Mouse (Mus musculus) hindbrain, embryonic 11.5 days (tissue): Measurements from ENCODE around the gene Hrk. TPM values are rescaled to one million over a fixed set of nuclear protein-coding genes. Genes with fewer than 3 reads are reported as not detected.

Experiments
- ATAC-seq: fragments of 200-750 bp; cut with Nextera tagmentation; 2 replicates; pipeline ENCODE4 v1.8.0; 2017; ENCODE audit warnings: mild to moderate bottlenecking, moderate TSS enrichment, moderate library complexity; ENCODE audit not compliant: low FRiP score
- DNase-seq: peaks from one replicate; pipeline ENCODE4 v3.0.0-alpha.2; 2015; ENCODE audit warnings: low spot score
- H3K27ac ChIP-seq: fragments of 300-500 bp; sonication (generic); 2 replicates; pipeline ENCODE4 v1.5.1; 2014; ENCODE audit warnings: mild to moderate bottlenecking, low read depth, low read length
- H3K27me3 ChIP-seq: fragments of 300-500 bp; sonication (generic); 2 replicates; pipeline ENCODE4 v1.6.1; 2014; ENCODE audit warnings: mild to moderate bottlenecking, low read length, moderate library complexity, mixed read lengths; ENCODE audit not compliant: control insufficient read depth, insufficient read depth
- H3K36me3 ChIP-seq: fragments of 300-500 bp; sonication (generic); 2 replicates; pipeline ENCODE4 v1.6.1; 2014; ENCODE audit warnings: mild to moderate bottlenecking, low read length, moderate library complexity, mixed read lengths; ENCODE audit not compliant: control insufficient read depth, insufficient read depth
- H3K4me1 ChIP-seq: fragments of 300-500 bp; sonication (generic); replicated peaks from 2 replicates; pipeline ENCODE4 v1.6.1; 2014; ENCODE audit warnings: low read length, mixed read lengths; ENCODE audit not compliant: control insufficient read depth, insufficient read depth
- H3K4me2 ChIP-seq: fragments of 300-500 bp; sonication (generic); replicated peaks from 2 replicates; pipeline ENCODE4 v1.6.1; 2014; ENCODE audit warnings: mild to moderate bottlenecking, low read depth, low read length
- H3K4me3 ChIP-seq: fragments of 300-500 bp; sonication (generic); 2 replicates; pipeline ENCODE4 v1.5.1; 2014; ENCODE audit warnings: low read depth, low read length
- H3K9ac ChIP-seq: fragments of 300-500 bp; sonication (generic); 2 replicates; pipeline ENCODE4 v1.6.1; 2014; ENCODE audit warnings: low read depth, low read length
- H3K9me3 ChIP-seq: fragments of 300-500 bp; sonication (generic); 2 replicates; pipeline ENCODE4 v1.6.1; 2016; ENCODE audit warnings: low read length; ENCODE audit not compliant: control insufficient read depth
- WGBS: fragments of 180-500 bp; shearing (Covaris S2); extraction: QIAGEN DNeasy Blood & Tissue Kit; methylation state at CpG from one replicate; pipeline ENCODE4 v1.1.7; 2014; 5-methylcytosine and 5-hydroxymethylcytosine counted together
- polyA plus RNA-seq: library from polyadenylated mRNA; unstranded; fragments of >200 nt; fragmentation: Nextera tagmentation; extraction: Ambion mirVana; gene quantifications from 2 replicates; pipeline ENCODE4 v1.2.1, GENCODE M21; 2014

Hrk gene
- polyA plus RNA-seq, 1 experiment from 2014 or later = 0.90 TPM

- Histone ChIP-seq H3K9me3 (no peaks in the 10 kb centered on the region), H3K4me1 (no peaks in the 10 kb centered on the region), H3K36me3 (no peaks in the 10 kb centered on the region), H3K4me3 (no peak overlapping the region), H3K9ac (no peak overlapping the region), H3K4me2 (no peak overlapping the region), H3K27ac (no peak overlapping the region), H3K27me3 (no peaks in the 10 kb centered on the region)
- ATAC-seq = no peak
- 83% methylated on average over 3 of the region's 3 CpGs for WGBS
- DNase-seq = no peak
Observed at GRCm38 (mm10) chr5:118149711-118150110, 14.7 kb upstream of the Hrk start.

GRCm38 (mm10) chr5:118154839-118155564 is 9.4 kb upstream of the Hrk start, which contains the start of gene Fbxw8:
TSS of gene Fbxw8 (minus strand) at chr5:118155464.
- no peaks in the 10 kb centered on the region for H3K9me3 ChIP-seq
- H3K27me3 ChIP-seq = 0 out of 2 replicates have a peak, but pooled peaks cover 2% of the 10 kb centered on the region
- H3K4me2 ChIP-seq = peak within 1 kb of the TSS; percentile 86
- peak within 1 kb of the TSS; percentile 93 for H3K9ac ChIP-seq
- peak within 1 kb of the TSS; percentile 94 for H3K4me3 ChIP-seq
- under 1% methylated on average over 59 of the region's 67 CpGs for WGBS
- H3K36me3 ChIP-seq = no peaks in the 10 kb centered on the region
- DNase-seq (peak; percentile 95), ATAC-seq (peak; percentile 89)
- H3K27ac ChIP-seq = peak within 1 kb of the TSS; percentile 60; the same call in 1 of the 2 replicates
- no peaks in the 10 kb centered on the region for H3K4me1 ChIP-seq

- no peak for DNase-seq
- Histone ChIP-seq H3K4me2 (peak overlapping the region; percentile 86), H3K9ac (no peak overlapping the region; the same call in 1 of the 2 replicates), H3K27ac (no peak overlapping the region), H3K36me3 (no peaks in the 10 kb centered on the region), H3K9me3 (no peaks in the 10 kb centered on the region), H3K27me3 (0 out of 2 replicates have a peak, but pooled peaks cover 2% of the 10 kb centered on the region), H3K4me1 (no peaks in the 10 kb centered on the region), H3K4me3 (peak overlapping the region; percentile 94)
- WGBS = 18% methylated on average over 8 of the region's 9 CpGs
- no peak; the same call in 1 of the 2 replicates for ATAC-seq
Observed at GRCm38 (mm10) chr5:118155565-118155947, 8.9 kb upstream of the Hrk start.

- DNase-seq (no peak), ATAC-seq (no peak)
- WGBS = 59% methylated on average over 4 of the region's 4 CpGs
- no peaks in the 10 kb centered on the region for H3K4me1 ChIP-seq
- H3K4me2 ChIP-seq = no peak overlapping the region
- H3K36me3 ChIP-seq = no peaks in the 10 kb centered on the region
- no peak overlapping the region for H3K4me3 ChIP-seq
- H3K9me3 ChIP-seq = no peaks in the 10 kb centered on the region
- peaks cover 4% of the 10 kb centered on the region; the same call in 1 of the 2 replicates for H3K27me3 ChIP-seq
- H3K27ac ChIP-seq = no peak overlapping the region
- no peak overlapping the region for H3K9ac ChIP-seq
Observed at GRCm38 (mm10) chr5:118156976-118157375, 7.5 kb upstream of the Hrk start.

GRCm38 (mm10) chr5:118160691-118161090 is 3.8 kb upstream of the Hrk start:
- DNase-seq (no peak), ATAC-seq (no peak)
- Histone ChIP-seq H3K9ac (no peak overlapping the region), H3K27ac (no peak overlapping the region), H3K4me3 (no peak overlapping the region), H3K4me2 (no peak overlapping the region), H3K4me1 (no peaks in the 10 kb centered on the region), H3K27me3 (peaks cover 4% of the 10 kb centered on the region; the same call in 1 of the 2 replicates), H3K36me3 (no peaks in the 10 kb centered on the region), H3K9me3 (no peaks in the 10 kb centered on the region)
- 47% methylated on average over 4 of the region's 4 CpGs for WGBS

- no peaks in the 10 kb centered on the region for H3K36me3 ChIP-seq
- no peaks in the 10 kb centered on the region for H3K9me3 ChIP-seq
- DNase-seq (no peak), ATAC-seq (no peak)
- H3K4me3 ChIP-seq = no peak overlapping the region
- H3K27ac ChIP-seq = no peak overlapping the region
- H3K27me3 ChIP-seq = peaks cover 29% of the 10 kb centered on the region
- no peak overlapping the region for H3K9ac ChIP-seq
- H3K4me2 ChIP-seq = no peak overlapping the region
- no peaks in the 10 kb centered on the region for H3K4me1 ChIP-seq
Observed at GRCm38 (mm10) chr5:118165462-118165861, 1.0 kb downstream of the Hrk start.

- 73% methylated on average over 8 of the region's 8 CpGs for WGBS
- Histone ChIP-seq H3K4me3 (no peak overlapping the region), H3K27me3 (peaks cover 47% of the 10 kb centered on the region), H3K4me1 (peaks cover 5% of the 10 kb centered on the region; the same call in 1 of the 2 replicates), H3K36me3 (no peaks in the 10 kb centered on the region), H3K9me3 (no peaks in the 10 kb centered on the region), H3K9ac (no peak overlapping the region), H3K27ac (no peak overlapping the region), H3K4me2 (no peak overlapping the region)
- DNase-seq (no peak), ATAC-seq (no peak)
Observed at GRCm38 (mm10) chr5:118167561-118167995, 3.1 kb downstream of the Hrk start.

GRCm38 (mm10) chr5:118169222-118170221 is 5.1 kb downstream of the Hrk start:
- H3K9ac ChIP-seq = peak overlapping the region; percentile 52
- H3K9me3 ChIP-seq = no peaks in the 10 kb centered on the region
- 2% methylated on average over 74 of the region's 117 CpGs for WGBS
- H3K36me3 ChIP-seq = no peaks in the 10 kb centered on the region
- H3K27me3 ChIP-seq = peaks cover 67% of the 10 kb centered on the region
- peak overlapping the region; percentile 44 for H3K4me3 ChIP-seq
- H3K4me1 ChIP-seq = peaks cover 5% of the 10 kb centered on the region; the same call in 1 of the 2 replicates
- ATAC-seq (peak; percentile 48; the same call in 1 of the 2 replicates), DNase-seq (peak; percentile 58)
- H3K4me2 ChIP-seq = peak overlapping the region; percentile 93
- no peak overlapping the region for H3K27ac ChIP-seq
